Mouse (Mus musculus) right cerebral cortex, adult 2 months (tissue): Measurements from ENCODE around the gene Mapre3.
"Not testable (repeated sequence)": the region's sequence is repeated elsewhere in the genome, so short reads cannot be mapped to it uniquely, and the experiment has no call there.

Experiments
- DNase-seq, 2 experiments: peaks; one replicate each; pipeline ENCODE4 v3.0.0; 2021 to 2022; ENCODE audit warnings: low spot score in 2 of 2

The Mapre3 gene

GRCm38 (mm10) chr5:30881839-30882238 lies 67.4 kb downstream of the Mapre3 start:
- not testable (repeated sequence) for DNase-seq

GRCm38 (mm10) chr5:30886209-30886608 lies 71.8 kb downstream of the Mapre3 start:
- DNase-seq = no peak

- no peak for DNase-seq
These were observed 72.3 kb downstream of the Mapre3 start for GRCm38 (mm10) chr5:30886731-30887130.

GRCm38 (mm10) chr5:30887331-30887761 lies 72.9 kb downstream of the Mapre3 start:
- DNase-seq = no peak

- DNase-seq = peak; percentile 97 to 99
These were observed 73.5 kb downstream of the Mapre3 start for GRCm38 (mm10) chr5:30887858-30888336.

GRCm38 (mm10) chr5:30888337-30889087 lies 74.1 kb downstream of the Mapre3 start, which contains the start of gene Agbl5:
Gene Agbl5, plus strand, starts transcription at chr5:30888694.
- DNase-seq = peak; percentile 95 to 97

GRCm38 (mm10) chr5:30889088-30889754 lies 74.8 kb downstream of the Mapre3 start:
- peak; percentile 38 to 40 for DNase-seq

GRCm38 (mm10) chr5:30890375-30890774 lies 75.9 kb downstream of the Mapre3 start:
- no peak for DNase-seq

GRCm38 (mm10) chr5:30901860-30902259 lies 87.4 kb downstream of the Mapre3 start:
- DNase-seq = no peak

- DNase-seq = peak; percentile 96 to 97
These were observed 93.1 kb downstream of the Mapre3 start, which contains the start of gene Ost4 for GRCm38 (mm10) chr5:30907413-30908059. Gene Ost4, minus strand, starts transcription at chr5:30907788.

GRCm38 (mm10) chr5:30908426-30909299 lies 94.2 kb downstream of the Mapre3 start:
- DNase-seq = no peak

GRCm38 (mm10) chr5:30909300-30909659 lies 94.8 kb downstream of the Mapre3 start:
- DNase-seq = no peak

GRCm38 (mm10) chr5:30909863-30910262 lies 95.4 kb downstream of the Mapre3 start:
- no peak for DNase-seq

GRCm38 (mm10) chr5:30910481-30910880 lies 96.0 kb downstream of the Mapre3 start:
- DNase-seq = no peak

GRCm38 (mm10) chr5:30912156-30912555 lies 97.7 kb downstream of the Mapre3 start:
- DNase-seq = no peak

GRCm38 (mm10) chr5:30913060-30913841 lies 98.8 kb downstream of the Mapre3 start, which contains the start of gene Emilin1:
Gene Emilin1, plus strand, starts transcription at chr5:30913402.
- DNase-seq = no peak

GRCm38 (mm10) chr5:30914101-30914635 lies 99.7 kb downstream of the Mapre3 start:
- DNase-seq = no peak

- DNase-seq = no peak
These were observed 100.4 kb downstream of the Mapre3 start for GRCm38 (mm10) chr5:30914849-30915248.

GRCm38 (mm10) chr5:30915456-30915855 lies 101.0 kb downstream of the Mapre3 start:
- no peak for DNase-seq
